Mouse (Mus musculus) right cerebral cortex, adult 18-20 months (tissue): Measurements from ENCODE around the gene Radil.

Experiments
- DNase-seq: peaks from one replicate; pipeline ENCODE4 v3.0.0; 2022; ENCODE audit warnings: mixed read lengths

Gene Radil

DNA sequence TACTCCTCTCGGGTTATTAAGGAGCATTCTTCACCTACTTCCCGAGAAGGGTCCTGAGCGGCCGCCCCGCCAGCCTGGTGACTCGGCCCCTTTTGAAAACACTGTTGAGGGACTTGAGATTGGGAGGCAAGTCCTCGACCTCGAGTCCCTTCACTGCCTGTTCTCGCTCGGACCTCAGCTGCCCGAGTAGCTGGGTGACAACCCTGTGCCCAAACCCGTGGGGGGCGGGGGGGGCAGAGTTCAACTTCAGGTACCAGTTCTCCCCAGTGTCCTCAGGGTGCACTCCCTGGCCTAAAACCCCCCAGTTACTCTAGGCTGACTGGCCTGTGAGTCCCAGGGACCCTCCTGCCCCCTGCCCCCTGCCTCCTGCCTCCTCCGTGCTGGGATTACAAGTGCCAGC lies 106.9 kb downstream of the Radil start:
- no peak for DNase-seq

DNA sequence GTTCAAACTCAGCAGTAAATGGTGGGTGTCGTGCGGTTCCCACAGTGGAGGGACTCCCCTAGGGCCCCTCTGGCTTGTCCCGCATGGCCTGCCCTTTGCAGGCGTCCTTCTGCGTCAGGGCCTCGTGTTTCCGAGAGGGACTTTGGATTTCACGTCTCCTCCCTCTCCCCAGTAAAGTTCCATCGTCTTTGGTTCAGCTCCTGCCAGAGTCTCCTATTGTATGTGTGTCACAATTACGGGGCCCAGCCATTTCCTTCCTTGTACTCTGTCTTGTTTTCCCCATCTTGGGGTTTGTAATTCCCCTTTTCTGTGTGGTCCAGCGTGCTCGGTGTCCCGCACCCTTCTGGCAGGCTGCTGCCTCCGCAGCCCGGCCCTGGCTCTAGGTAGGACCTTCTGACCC lies 107.4 kb downstream of the Radil start:
- DNase-seq, result no peak

DNA sequence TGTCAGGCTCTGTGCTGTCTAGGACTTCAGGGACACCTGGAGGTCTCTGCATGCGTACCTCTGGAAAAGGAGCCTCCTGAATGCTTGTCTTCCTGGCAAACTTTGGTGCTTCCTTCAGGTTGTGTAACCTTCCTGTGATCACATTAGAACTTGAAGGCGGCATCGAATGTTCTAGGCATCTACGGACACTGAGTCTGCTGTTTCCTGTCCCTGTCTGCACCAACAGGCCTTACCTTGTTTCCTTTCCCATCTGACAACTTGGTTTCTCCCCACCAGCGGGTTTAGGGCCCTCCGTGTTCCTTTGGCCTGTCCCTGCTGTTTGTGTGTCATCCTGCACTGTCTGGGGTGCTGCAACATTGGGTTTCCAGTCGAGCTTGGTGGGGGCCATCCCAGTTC lies 108.9 kb downstream of the Radil start:
- no peak for DNase-seq

DNA sequence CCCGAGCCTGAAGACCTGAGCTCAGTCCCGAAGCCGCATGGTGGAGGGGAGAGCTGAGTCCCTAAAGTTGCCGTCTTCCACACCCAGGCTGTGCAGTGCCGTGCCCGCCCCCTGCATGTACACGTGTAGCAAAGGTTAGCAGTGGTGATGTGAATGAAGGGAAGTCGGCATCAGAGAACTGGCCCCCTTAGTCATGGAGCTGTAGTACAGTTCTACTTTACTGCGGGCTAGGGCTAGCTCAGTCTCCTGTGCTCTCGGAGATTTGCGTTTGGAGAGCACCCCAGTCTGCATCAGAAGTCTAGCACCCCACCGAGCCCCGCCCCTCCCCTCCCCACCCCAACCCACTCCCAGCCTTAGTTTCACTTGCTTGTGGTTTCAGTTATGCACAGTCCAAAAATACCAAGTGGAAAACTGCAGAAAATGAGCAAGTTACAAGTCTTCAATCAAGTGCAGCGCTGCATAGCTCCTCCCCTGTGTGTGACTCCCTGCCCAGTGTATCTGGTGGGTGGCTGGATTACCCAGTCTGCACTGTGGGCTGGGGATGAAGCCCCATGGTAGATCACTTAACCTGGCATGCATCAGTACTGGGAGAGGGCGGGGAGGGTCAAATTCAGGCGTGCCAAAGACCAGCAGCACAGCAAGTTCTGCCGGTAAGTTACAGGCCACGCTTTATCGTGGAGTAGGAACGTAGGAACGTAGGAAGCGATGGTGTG lies 109.4 kb downstream of the Radil start:
- DNase-seq, result no peak

DNA sequence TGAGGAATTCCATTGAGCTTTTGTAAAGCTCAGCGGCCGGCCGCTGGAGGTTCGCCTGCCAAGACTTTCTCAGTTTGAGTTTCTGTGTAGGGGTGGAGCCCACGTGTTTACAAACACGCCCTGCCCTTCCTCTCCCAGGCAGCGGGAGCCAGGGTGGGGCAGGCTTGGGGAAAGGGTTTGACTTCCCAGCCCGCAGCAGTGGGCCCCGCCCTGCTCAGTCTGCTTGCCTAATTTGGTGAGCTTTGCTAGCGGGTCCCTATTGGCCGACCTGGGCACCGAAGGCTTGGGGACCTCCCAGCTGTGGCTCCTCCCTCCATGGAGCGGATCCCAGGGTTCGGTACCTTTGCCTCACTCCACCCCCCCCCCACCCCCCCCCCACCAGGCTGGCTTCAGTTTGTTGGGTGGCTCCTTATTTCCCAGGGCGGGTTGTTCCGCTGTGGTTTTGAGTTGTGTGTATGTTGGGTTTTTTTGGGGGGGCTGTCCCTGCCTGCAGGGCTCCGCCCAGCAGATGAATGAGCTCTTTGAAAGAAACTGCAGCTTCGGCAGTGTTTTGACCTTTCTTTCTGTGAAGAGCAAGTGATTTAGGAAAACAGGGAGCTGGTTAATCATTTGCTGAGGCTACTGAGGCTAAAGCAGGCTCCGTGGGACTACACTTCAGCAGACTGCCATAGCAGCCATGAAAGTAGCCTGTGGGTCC lies 110.3 kb downstream of the Radil start:
- peak; percentile 78 for DNase-seq

DNA sequence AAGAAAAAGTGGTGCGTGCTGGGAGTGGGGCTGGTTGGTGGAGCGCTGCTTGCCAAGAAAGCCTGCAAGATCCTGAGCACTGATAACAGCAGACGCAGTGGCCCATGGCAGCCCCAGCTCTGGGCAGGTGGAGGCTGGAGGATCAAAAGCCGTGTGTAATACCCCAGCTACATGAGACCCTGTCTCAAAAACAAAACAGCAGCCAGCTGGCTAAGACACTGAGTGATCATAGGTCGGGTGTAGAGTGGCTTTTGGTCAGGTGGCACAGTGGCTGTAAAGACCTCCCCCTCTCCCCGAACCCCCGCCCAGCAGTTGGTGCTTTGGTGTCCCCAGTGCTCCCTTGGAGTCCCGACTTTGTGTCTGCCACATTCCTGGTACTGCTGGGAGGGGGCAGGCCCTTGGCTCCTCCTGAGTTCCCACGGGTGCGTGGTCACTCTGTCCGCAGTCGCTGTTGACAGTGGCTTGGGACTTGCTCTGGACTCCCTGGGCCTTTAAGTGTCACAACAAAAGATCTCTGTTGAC lies 110.9 kb downstream of the Radil start:
- DNase-seq, result no peak

DNA sequence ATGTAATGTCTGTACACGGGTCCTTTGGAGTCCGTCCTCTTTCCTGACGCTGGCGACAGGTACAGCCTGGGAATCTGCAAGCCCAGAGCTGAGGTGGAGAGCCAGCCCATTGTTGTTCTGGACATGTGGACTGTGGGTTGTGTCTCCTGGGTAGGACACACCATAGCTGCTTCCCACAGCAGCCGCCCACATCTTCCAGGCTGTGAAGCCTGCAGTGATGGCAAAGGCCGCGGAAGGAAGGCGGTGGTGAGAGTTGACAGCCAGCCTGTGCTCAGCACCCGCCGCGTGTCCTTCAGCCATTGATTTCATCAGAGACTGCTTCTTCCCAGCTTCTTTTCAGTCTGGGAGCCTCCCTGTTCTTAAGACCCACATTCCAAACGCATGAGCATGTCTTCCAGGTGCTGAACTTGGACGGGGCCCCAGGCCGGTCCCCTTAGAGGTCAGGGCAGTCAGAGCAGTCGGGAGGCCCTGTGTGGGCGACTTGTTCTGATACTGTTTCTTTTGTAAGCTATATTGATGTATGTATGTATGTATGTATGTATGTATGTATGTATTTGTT lies 112.4 kb downstream of the Radil start:
- DNase-seq, result peak; percentile 85

DNA sequence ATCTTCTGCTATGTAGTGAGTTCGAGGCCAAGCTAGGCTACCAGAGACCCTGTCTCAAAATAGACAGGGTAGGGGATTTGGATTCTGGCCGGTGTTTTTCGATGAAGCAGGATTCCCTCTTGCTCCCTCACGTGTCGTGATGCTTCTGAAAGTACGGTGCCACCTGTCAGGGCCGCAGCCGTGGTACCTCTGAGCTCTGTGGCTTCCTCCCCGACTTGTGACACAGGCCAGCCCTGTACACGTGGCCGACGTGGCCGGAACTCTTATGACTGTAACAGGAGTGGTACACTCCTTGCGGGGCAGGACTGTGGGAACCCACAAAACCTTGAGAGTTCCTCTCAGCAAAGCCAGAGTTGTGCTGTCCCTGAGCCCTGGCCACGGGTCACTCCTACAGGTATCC lies 115.2 kb downstream of the Radil start:
- no peak for DNase-seq
